Mouse (Mus musculus) liver (tissue): ENCODE results near the gene Scn5a.

Experiments
- DNase-seq: peaks from one replicate; pipeline ENCODE4 v3.0.0-alpha.2; 2020; ENCODE audit warnings: mixed read lengths

The Scn5a gene

DNA sequence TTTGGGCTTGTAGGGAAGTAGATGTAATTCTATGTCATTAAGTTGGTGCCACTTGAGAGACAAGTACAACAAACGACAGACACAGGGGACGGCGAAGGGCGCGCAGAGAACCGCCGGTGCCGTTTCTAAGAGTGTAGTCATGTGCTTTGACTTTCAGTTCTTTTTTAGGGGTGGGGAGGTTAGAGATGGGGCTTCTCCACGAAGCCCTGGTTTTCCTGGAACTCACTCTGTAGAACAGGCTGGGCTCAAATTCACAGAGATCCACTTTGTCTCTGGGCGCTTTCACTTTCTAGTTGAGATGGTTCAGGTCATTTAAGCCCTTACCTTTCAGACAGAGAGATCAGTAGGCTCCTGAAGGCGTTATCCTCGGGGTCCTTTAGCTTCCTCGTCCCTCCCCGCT is 122.8 kb downstream of the Scn5a start:
- DNase-seq = no peak

- no peak for DNase-seq
Observed at GRCm38 (mm10) chr9:119445737-119446136, 133.1 kb downstream of the Scn5a start.

DNA sequence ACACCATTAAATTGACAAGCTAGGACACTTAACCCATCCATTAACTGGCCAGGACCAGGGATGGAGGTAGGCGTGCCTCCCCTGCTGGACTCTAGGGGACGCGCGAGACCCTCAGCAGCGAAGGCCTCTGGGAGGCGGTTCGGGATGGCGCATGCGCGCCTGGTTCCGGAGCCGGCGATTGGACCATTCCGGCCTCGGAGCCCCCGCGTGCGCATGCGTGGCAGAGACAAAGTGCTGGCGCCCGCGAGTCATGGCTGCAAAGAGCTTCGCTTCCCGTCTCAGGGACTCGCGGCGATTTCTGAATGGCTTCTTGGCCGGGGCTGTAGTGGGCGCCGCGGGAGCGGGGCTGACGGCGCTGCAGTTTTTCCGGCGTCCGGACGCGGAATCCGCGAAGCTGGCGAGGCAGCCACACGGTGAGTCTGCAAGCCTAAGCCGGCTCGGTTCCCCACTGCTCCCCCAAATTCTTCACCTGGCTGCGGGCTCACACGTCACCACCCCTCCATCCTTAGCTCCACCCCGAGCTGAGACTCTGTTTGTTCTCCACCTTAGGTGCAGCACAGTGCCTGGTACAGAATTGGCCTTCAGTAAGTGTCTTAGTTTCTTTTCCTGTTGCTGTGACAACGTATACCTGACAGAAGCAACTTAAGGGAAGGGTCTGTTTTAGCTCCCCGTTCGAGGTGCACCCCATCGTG is 133.9 kb downstream of the Scn5a start, which contains the start of gene Exog:
Gene Exog, plus strand, starts transcription at position 206 of the 692 bp plus-strand sequence.
- peak; percentile 97 for DNase-seq

GRCm38 (mm10) chr9:119438498-119439000 is 140.3 kb downstream of the Scn5a start:
- DNase-seq = no peak

DNA sequence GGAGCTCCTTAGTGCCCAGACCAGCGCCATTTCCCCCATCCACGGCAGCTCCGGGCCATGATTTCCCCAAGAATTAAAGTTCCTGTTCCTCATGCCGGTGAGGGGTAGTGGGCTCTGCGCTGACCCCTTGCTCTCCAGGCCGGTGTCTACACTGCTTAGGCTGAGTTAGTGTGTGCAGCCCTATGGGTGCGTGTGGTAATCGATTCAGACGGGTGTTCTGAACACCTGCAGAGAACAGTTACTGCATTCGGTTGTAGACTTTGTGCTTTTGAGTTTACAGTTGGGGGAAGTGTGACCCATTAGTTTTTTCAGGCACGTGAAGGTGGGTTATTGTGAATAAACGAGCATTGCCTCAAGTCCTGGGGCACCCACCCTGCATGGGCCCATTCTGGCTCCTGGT is 140.8 kb downstream of the Scn5a start:
- no peak for DNase-seq

GRCm38 (mm10) chr9:119435855-119436254 is 143.0 kb downstream of the Scn5a start:
- no peak for DNase-seq
